ENCODE assay signal across 18 mouse cellular contexts in the genomic region with DNA sequence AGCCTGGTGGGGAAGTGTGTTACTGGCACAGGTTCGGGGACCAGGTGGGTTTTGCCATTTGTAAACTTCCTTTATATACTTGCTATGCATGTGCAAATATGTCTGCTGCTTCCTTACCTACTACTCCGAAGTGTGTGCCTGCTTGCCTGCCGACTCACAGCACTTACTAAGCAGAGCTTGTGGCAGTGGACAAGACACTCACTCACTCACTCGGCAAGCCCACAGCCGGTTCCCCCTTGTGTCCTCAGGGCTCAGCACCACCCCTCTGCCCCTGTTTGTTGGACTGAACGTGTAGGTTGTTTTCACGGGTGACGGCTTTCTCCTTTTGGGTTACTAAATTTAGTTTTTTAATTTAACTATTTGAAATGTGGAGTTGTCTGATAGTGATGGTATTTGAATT.
"Had no signal": no experiment of that assay in that cellular context is flagged by ENCODE, and none has a peak within 500 bp of the region (broad histone marks: within the 10 kb centered on the region; RNA-seq: fewer than 3 reads in every experiment).

No protein-coding gene starts in this region.

- DNase-seq: lung, embryonic 14.5 days; lung, postnatal 10 days; lung, postnatal 4 days; midbrain, embryonic 14.5 days; retina, postnatal 1 day; right cerebral cortex, adult 18-20 months; right cerebral cortex, postnatal 25 days; right cerebral cortex, postnatal 4 days; spleen, adult 18-20 months; thymus, adult 18-20 months; thymus, postnatal 14 days; thymus, postnatal 36 days had no signal

- H3K9me3 ChIP-seq: midbrain, embryonic 10.5 days; midbrain, embryonic 12.5 days; neural tube, embryonic 13.5 days; neural tube, embryonic 15.5 days had no signal

- H3K4me3 ChIP-seq: midbrain, embryonic 10.5 days; midbrain, embryonic 12.5 days; myocyte; neural tube, embryonic 13.5 days; neural tube, embryonic 15.5 days had no signal

- H3K4me1 ChIP-seq: midbrain, embryonic 10.5 days; midbrain, embryonic 12.5 days; neural tube, embryonic 13.5 days; neural tube, embryonic 15.5 days had no signal

- H3K9ac ChIP-seq: lung, embryonic 14.5 days; midbrain, embryonic 12.5 days; neural tube, embryonic 13.5 days; neural tube, embryonic 15.5 days had no signal

- H3K27me3 ChIP-seq: midbrain, embryonic 12.5 days; neural tube, embryonic 13.5 days; neural tube, embryonic 15.5 days had no signal

- ATAC-seq: midbrain, embryonic 16.5 days had no signal

- H3K27ac ChIP-seq: midbrain, embryonic 10.5 days; midbrain, embryonic 12.5 days; neural tube, embryonic 13.5 days; neural tube, embryonic 15.5 days had no signal

- H3K4me2 ChIP-seq: lung, embryonic 14.5 days; midbrain, embryonic 12.5 days; neural tube, embryonic 13.5 days; neural tube, embryonic 15.5 days had no signal
